8 mouse cellular contexts compared by ENCODE assay signal in genomic region chr4:108578840-108579742, GRCm38 (mm10). TPM values are rescaled to one million over a fixed set of nuclear protein-coding genes. Genes with fewer than 3 reads are reported as not detected.
DNase-seq lines count a peak whose midpoint lies in the region; ATAC-seq lines count a peak whose summit lies in the region.

TSS of gene Prpf38a (minus strand) at chr4:108579336.
TSS of gene Orc1 (plus strand) at chr4:108579423.

- peak; percentile 95 for ATAC-seq in megakaryocyte progenitor cell, adult 5-6 weeks (replicated peaks; ENCODE audit: poor library complexity)

- DNase-seq in adipocyte (ENCODE audit: low spot score) = peak; percentile 99
- peak; percentile 100 for DNase-seq in embryo, embryonic 10 days (ENCODE audit: low spot score)
- DNase-seq in gastrocnemius, postnatal 10 days = peak; percentile 95
- peak; percentile 100 for DNase-seq in induced T-regulatory cell, adult 2 months (ENCODE audit: low read depth)
- peak; percentile 91 to 97 for DNase-seq in left cerebral cortex, adult 9 months (ENCODE audit: low spot score in 2 of 2)
- DNase-seq in right cerebral cortex, postnatal 14 days = peak; percentile 95
- DNase-seq in urinary bladder, postnatal 36 days (ENCODE audit: low spot score in 2 of 2) = peak; percentile 96 to 97

RNA-seq across cellular contexts. Expression of gene Prpf38a, which starts in this region (rescaled TPM):
- total RNA-seq in gastrocnemius, postnatal 10 days (2021) = 10 to 100 TPM; 25.1 to 27.6 TPM
- 69.1 and 69.9 TPM in 2 replicates for total RNA-seq in megakaryocyte progenitor cell, adult 5-6 weeks (2015)
- total RNA-seq in megakaryocyte progenitor cell, adult 5-6 weeks (2017) = 133 and 134 TPM in 2 replicates

RNA-seq across cellular contexts. Expression of gene Orc1, which starts in this region (rescaled TPM):
- under 1 TPM; 0.33 to 0.81 TPM for total RNA-seq in gastrocnemius, postnatal 10 days (2021)
- 13.6 and 16.4 TPM in 2 replicates for total RNA-seq in megakaryocyte progenitor cell, adult 5-6 weeks (2015)
- 10.5 and 12.2 TPM in 2 replicates for total RNA-seq in megakaryocyte progenitor cell, adult 5-6 weeks (2017)

Comparison
In these comparisons a context has a peak if more than half of its experiments do, and no peak if none do; other contexts are left out.
1. Peak in every context shown above with its lines: DNase-seq and ATAC-seq.
2. RNA of gene Orc1 (total RNA-seq): 10.5 to 16.4 TPM in megakaryocyte progenitor cell, adult 5-6 weeks; 0.33 to 0.81 TPM in gastrocnemius, postnatal 10 days; every median in the first group is over 4 times any median in the second.